ENCODE assay signal across 25 mouse cellular contexts in the genomic region with DNA sequence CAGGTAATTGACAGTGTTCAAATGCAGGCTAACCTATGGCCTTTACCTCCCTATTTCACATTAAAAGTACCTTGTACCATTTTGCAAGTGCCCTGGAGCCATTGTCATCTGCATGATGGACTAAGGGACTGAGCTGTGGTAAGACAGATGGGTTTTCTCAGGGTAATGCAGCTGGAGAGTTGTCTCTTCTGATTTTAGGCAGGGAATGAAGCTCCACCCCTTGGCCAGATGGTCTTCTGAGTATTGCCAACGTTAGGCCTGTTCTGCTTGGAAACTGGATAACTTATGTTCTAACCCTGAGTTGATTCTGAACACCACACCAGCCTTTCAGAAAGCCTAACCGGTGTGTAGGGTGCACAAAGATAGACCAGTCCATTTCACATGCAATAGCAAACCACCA. TPM values are rescaled to one million over a fixed set of nuclear protein-coding genes. Genes with fewer than 3 reads are reported as not detected.
A peak's percentile ranks its signal among the peaks of the same experiment; 100 is the strongest.
DNase-seq lines count a peak whose midpoint lies in the region; ATAC-seq and TF ChIP-seq lines count a peak whose summit lies in the region.
"Had no signal": no experiment of that assay in that cellular context is flagged by ENCODE, and none has a peak within 500 bp of the region (broad histone marks: within the 10 kb centered on the region; RNA-seq: fewer than 3 reads in every experiment).

No protein-coding gene starts in this region.

- TF ChIP-seq CTCF in left cerebral cortex, adult 2 months (IDR thresholded peaks at IDR 0.05), result no peak

- no peaks in the 10 kb centered on the region for H3K36me3 ChIP-seq in heart, embryonic 12.5 days
- H3K36me3 ChIP-seq in liver, embryonic 11.5 days (ENCODE audit: control insufficient read depth, insufficient read depth, low read length), result no peaks in the 10 kb centered on the region
- H3K36me3 ChIP-seq: embryonic facial prominence, embryonic 12.5 days; embryonic facial prominence, embryonic 15.5 days; heart, embryonic 13.5 days had no signal

- peaks cover 28% of the 10 kb centered on the region for H3K4me1 ChIP-seq in heart, embryonic 12.5 days (replicated peaks)
- H3K4me1 ChIP-seq in liver, embryonic 11.5 days (replicated peaks; ENCODE audit: control insufficient read depth, insufficient read depth, low read length), result no peaks in the 10 kb centered on the region

- no peaks in the 10 kb centered on the region for H3K27me3 ChIP-seq in heart, embryonic 12.5 days (replicated peaks)
- H3K27me3 ChIP-seq in liver, embryonic 11.5 days (replicated peaks; ENCODE audit: control insufficient read depth, insufficient read depth, low read length), result no peaks in the 10 kb centered on the region
- H3K27me3 ChIP-seq: embryonic facial prominence, embryonic 12.5 days; embryonic facial prominence, embryonic 15.5 days; heart, embryonic 13.5 days had no signal

- peak; percentile 31; the same call in 1 of the 2 replicates for ATAC-seq in frontal cortex, adult (ENCODE audit: low TSS enrichment)
- ATAC-seq in heart, embryonic 12.5 days (ENCODE audit: insufficient number of reproducible peaks, low FRiP score), result no peak
- ATAC-seq in liver, embryonic 11.5 days (replicated peaks; ENCODE audit: low FRiP score), result no peak
- ATAC-seq: activated CD4-positive, CD25-positive, alpha-beta regulatory T cell, adult 4 months; forebrain, embryonic 14.5 days; forebrain, postnatal 0 days; hindbrain, postnatal 0 days; inflammation-experienced regulatory T-cells, adult 6 months had no signal

- no peaks in the 10 kb centered on the region for H3K9me3 ChIP-seq in heart, embryonic 12.5 days (replicated peaks)
- H3K9me3 ChIP-seq in liver, embryonic 11.5 days (ENCODE audit: control insufficient read depth, low read length), result no peaks in the 10 kb centered on the region
- H3K9me3 ChIP-seq: embryonic facial prominence, embryonic 12.5 days; embryonic facial prominence, embryonic 15.5 days; heart, embryonic 13.5 days had no signal

- H3K4me2 ChIP-seq in heart, embryonic 12.5 days, result no peak overlapping the region
- no peak overlapping the region for H3K4me2 ChIP-seq in liver, embryonic 11.5 days
- H3K4me2 ChIP-seq: embryonic facial prominence, embryonic 12.5 days; embryonic facial prominence, embryonic 15.5 days; heart, embryonic 13.5 days; hindbrain, embryonic 14.5 days had no signal

- H3K27ac ChIP-seq in heart, embryonic 12.5 days (ENCODE audit: poor library complexity, severe bottlenecking), result no peak overlapping the region
- 0 out of 2 replicates have a peak overlapping the region, but pooled peaks have one; percentile 5 for H3K27ac ChIP-seq in left cerebral cortex, adult 2 months
- H3K27ac ChIP-seq in liver, embryonic 11.5 days (ENCODE audit: low read depth, low read length), result no peak overlapping the region
- H3K27ac ChIP-seq: embryonic facial prominence, embryonic 12.5 days; embryonic facial prominence, embryonic 15.5 days; heart, embryonic 13.5 days; hindbrain, embryonic 14.5 days; hindbrain, postnatal 0 days had no signal

- H3K4me3 ChIP-seq in heart, embryonic 12.5 days, result no peak overlapping the region
- H3K4me3 ChIP-seq in left cerebral cortex, adult 2 months, result no peak overlapping the region
- H3K4me3 ChIP-seq in liver, embryonic 11.5 days (ENCODE audit: low read depth, low read length), result no peak overlapping the region
- H3K4me3 ChIP-seq: embryonic facial prominence, embryonic 12.5 days; embryonic facial prominence, embryonic 15.5 days; heart, embryonic 13.5 days had no signal

- no peak for DNase-seq in frontal cortex, adult 2 months (ENCODE audit: extremely low spot score in 1 of 2, low spot score in 1 of 2)
- peak; percentile 14 to 29 for DNase-seq in heart, adult 18-20 months
- DNase-seq in left cerebral cortex, adult 2 months (ENCODE audit: extremely low spot score in 1 of 2, low spot score in 2 of 2), result no peak
- DNase-seq in left cerebral cortex, postnatal 10 days (ENCODE audit: extremely low spot score in 1 of 2, low spot score in 2 of 2), result no peak
- peak; percentile 52 for DNase-seq in brain, adult 2 months (ENCODE audit: low read depth, low spot score)
- DNase-seq in liver, embryonic 11.5 days (ENCODE audit: low spot score), result no peak
- DNase-seq: adrenal gland, adult 8-10 months; adrenal gland, postnatal 25 days; cerebellum, adult 11 months; cerebellum, adult 2 months; cerebellum, adult 9-11 months; cerebellum, postnatal 25 days; forebrain, postnatal 0 days; gastrocnemius, postnatal 25 days; heart, postnatal 4 days had no signal

- no peak overlapping the region for H3K9ac ChIP-seq in heart, embryonic 12.5 days
- H3K9ac ChIP-seq in liver, embryonic 11.5 days (ENCODE audit: low read depth, low read length), result no peak overlapping the region
- H3K9ac ChIP-seq: embryonic facial prominence, embryonic 12.5 days; embryonic facial prominence, embryonic 15.5 days; forebrain, postnatal 0 days; heart, embryonic 13.5 days; hindbrain, embryonic 14.5 days had no signal

- intact Hi-C loops in left cerebral cortex, adult 2 months (cut with DNase I), result no loop called here
- intact Hi-C loops in left cerebral cortex, postnatal 10 days (cut with DNase I), result no loop called here

- WGBS in heart, embryonic 12.5 days, result 73% methylated on average over 2 of the region's 2 CpGs
- WGBS in liver, embryonic 11.5 days, result 60% methylated on average over 2 of the region's 2 CpGs

RNA-seq across cellular contexts. Expression of a gene that starts 54.8 kb away (rescaled TPM):
- polyA plus RNA-seq in frontal cortex, adult 2 months (2012; rRNA removed), result 180 and 181 TPM in 2 replicates
- total RNA-seq in heart, adult 18-20 months (2021), result 10 to 100 TPM; 15.6 to 17.7 TPM
- 13.8 and 14.6 TPM in 2 replicates for polyA plus RNA-seq in heart, embryonic 12.5 days (2016; fragmentation: Nextera tagmentation; extraction: Ambion mirVana)
- 100 to 1,000 TPM; 175 to 187 TPM for total RNA-seq in left cerebral cortex, adult 2 months (2021)
- 100 to 1,000 TPM; 135 to 139 TPM for total RNA-seq in left cerebral cortex, postnatal 10 days (2021)
- polyA plus RNA-seq in liver, embryonic 11.5 days (2014; fragmentation: Nextera tagmentation; extraction: Ambion mirVana), result 5.9 and 6.2 TPM in 2 replicates

Comparison
In these comparisons a context has a peak if more than half of its experiments do, and no peak if none do; other contexts are left out.
1. DNase-seq: peak in heart, adult 18-20 months (2 of 2) and brain, adult 2 months (single experiment); none in frontal cortex, adult 2 months (0 of 2), left cerebral cortex, adult 2 months (0 of 2), left cerebral cortex, postnatal 10 days (0 of 2) and liver, embryonic 11.5 days (single experiment).
2. RNA of a gene that starts 54.8 kb away (total RNA-seq): 175 to 187 TPM in left cerebral cortex, adult 2 months and 135 to 139 TPM in left cerebral cortex, postnatal 10 days; 15.6 to 17.7 TPM in heart, adult 18-20 months; every median in the first group is over 4 times any median in the second.